Mouse (Mus musculus): Measurements from ENCODE around the gene Syngr2.
"Not testable (repeated sequence)": the region's sequence is repeated elsewhere in the genome, so short reads cannot be mapped to it uniquely, and the experiment has no call there.

Gene Syngr2

DNA sequence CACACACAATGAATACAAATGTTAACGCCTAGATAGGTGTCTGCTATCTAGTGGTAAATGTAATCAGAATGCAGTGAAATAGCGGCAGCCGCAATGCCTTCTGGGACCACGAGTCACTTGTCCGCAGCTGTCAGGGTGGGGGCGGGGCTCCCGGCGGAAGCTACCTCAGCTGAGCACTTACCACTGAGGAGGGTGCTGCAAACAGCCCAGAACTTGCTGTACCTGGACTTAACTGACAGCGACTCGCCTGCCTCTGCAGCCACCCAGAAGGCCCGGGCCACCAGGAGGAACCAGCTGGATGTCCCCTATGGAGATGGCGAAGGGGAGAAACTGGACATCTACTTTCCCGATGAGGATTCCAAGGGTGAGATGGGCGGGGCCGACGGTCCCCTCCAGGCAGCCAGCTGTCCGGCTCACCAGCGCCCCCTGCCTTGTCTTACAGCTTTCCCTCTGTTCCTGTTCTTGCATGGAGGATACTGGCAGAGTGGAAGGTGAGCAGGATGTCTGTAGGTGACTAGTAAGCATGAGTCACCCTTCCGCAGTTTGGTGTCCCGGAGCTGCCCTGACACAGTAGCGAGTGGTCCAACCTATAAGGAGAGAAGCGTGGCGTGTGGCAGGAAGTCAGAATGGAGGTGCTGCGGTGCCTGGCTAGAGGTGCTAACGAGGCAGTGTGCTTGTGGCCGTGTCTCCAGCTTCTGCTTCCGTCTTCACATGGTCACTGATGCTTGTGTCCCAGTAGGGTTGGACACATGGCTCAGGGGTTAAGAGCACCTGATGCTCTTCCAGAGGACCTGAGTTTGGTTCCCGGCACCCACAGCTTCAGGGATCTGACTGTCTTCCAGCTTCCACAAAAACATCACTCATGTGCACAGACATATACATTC, 22.9 kb downstream of the Syngr2 start:
- DNase-seq (ENCODE audit: low spot score in 2 of 2) = peak; percentile 46 to 55

DNA sequence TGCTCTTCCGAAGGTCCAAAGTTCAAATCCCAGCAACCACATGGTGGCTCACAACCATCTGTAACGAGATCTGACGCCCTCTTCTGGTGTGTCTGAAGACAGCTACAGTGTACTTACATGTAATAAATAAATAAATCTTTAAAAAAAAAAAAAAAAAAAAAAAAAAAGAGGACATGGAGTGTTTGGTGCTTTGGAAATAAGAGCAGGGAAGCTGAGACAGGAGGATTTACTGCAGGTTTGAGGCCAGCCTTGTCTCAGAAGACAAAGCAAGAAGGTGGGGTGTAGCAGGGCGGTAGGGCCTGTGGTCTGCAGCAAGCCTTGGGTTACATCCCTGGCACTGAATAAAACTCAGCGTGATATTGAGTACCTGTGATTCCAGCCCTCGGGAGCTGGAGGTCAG, 24.0 kb downstream of the Syngr2 start:
- not testable (repeated sequence) for DNase-seq (ENCODE audit: low spot score in 2 of 2)

DNA sequence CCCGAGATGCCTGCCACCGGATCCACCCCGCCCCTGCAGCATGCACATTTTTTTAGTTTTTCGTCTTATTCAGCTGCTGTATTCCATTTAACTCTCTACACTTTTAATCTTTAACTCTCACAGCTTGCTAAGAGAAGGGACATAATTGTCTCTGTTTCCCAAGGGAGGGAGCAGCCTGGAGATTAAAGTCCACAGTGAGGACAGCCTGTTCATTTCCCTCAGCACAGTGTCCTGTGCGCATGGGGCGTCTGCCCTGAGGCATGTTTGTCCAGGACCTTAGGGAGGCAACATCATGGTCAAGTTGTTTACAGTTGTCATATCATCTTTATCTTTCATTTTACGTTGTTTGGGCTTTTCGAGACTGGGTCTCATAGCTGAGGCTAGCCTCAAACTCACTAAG, 24.6 kb downstream of the Syngr2 start:
- DNase-seq (ENCODE audit: low spot score in 2 of 2) = no peak

DNA sequence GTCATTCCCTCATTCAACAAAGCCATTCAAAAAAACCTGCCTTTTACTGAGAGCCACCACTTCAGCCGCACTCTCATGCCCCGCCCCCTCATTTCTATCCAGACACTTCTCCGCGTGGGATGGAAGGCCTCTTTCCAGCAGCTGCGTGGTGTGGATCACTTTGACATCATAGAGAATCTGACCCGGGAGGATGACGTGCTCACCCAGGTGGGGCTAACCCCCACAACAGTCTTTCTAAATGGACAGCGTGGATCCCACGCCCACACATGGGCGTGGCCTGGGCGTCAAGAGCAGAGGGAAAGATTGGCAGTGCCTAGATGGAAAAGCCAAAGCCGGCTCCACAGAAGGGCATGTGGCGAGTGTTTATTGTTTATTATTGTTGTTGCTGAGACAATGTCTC, 26.8 kb downstream of the Syngr2 start:
- DNase-seq (ENCODE audit: low spot score in 2 of 2) = no peak

DNA sequence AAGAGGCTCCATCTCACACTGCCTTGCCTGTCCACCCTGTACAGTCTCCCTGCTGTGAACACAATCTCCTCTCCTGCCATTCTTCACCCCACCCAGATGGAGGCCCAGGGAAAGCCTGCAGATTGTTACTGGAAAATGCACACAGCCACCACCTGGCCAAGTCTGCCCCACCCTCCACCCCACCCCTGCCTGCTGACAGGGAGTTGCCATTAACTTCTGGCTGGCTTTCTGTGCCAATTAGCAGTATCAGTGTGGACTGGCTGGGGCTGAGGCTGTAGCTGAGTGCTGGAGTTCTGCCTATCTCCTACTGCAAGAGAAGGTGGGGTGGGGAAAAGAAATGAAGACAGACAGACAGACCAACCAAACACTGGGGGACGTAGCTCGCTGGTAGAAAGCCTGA, 29.1 kb downstream of the Syngr2 start:
- no peak for DNase-seq (ENCODE audit: low spot score in 2 of 2)

DNA sequence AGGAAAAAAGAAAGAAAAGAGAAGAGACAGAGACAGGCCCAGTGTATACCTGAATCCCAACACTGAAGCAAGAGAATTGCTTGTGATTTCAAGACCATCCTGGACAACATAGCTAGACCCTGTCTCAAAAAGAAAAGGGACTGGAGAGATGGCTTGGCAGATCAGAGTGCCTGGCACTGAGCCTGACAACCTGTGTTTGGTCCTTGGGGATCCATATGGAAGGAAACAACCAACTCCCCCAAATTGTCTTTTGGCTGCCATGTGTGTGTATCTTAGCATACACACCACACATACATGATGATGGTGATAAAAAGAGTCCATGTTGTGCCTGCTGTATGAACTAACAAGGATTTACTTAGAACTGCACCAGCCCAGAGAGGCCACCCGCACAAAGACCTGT, 29.6 kb downstream of the Syngr2 start:
- DNase-seq (ENCODE audit: low spot score in 2 of 2) = no peak

DNA sequence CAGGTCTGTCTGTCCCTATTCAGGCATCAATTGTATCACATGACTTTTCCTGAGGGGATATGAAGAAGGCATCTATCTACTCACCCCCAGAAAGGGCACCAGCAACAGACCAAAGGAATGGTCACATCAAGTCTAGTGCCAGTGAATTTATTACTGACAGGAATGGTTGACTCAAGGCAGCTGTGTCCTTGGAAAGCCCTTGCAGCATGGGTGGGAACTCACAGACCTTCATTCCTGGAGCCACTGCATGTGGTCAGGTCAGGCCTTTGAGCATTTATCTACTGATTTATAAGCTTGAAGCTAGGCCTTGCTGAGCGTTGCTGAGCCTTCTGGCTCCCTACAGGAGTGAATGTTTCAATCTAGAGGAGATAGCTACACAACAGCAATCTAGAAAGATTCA, 31.4 kb downstream of the Syngr2 start:
- no peak for DNase-seq (ENCODE audit: low spot score in 2 of 2)

DNA sequence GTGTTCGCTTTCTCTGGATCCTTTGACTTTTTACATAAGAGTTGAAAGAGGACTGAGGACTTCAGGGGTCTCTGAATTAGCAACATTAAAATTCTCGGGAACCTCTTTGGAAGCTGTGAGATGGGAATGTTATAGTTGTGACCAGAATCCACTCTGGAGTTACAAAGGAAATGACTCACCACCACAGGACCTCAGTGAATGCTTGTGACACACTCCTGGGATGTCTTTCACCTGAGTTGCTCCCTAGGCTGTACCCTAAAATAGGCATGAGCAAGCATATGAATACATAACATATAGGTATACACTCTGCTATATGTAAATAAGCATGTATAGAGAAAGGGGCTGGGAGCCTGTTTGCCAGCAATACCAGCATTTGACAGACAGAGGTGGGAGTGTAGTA, 34.0 kb downstream of the Syngr2 start:
- DNase-seq (ENCODE audit: low spot score in 2 of 2) = no peak

DNA sequence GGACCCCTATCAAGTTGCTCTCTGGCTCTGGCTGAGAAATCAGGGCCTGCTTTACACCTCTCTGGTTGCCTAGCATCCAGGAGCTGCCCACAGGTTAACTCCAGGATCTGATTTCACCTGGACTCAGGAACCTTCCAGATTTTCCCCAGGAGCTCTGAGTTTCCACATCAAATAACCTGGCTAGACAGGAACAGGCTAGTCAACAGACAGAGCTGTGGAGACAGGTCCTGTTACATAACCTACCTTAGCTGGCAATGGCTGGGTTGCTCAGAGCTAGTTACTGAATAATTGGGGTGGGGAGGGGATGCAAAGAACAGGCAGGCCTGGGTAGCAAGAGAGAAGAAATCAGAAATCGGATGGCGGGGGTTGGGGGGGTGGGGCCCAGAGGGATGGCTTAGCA, 35.5 kb downstream of the Syngr2 start:
- DNase-seq (ENCODE audit: low spot score in 2 of 2) = no peak

DNA sequence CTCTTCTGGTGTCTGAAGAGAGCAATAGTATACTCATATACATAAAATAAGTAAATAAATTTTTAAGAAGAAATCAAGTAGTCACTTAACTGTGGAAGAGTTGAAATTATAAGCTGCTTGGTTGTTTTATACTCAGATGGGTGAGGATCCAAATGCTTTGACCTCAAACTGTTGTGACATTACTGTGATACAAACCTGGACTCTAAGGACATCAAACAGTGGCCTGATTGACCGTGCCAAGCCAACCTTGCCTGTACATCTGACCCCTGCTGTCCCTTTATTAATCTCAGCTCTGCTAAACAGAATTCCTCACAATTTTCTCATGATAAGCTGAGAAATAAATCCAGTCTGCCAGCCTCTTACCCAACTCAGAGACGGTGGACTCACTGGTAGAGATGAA, 36.2 kb downstream of the Syngr2 start:
- no peak for DNase-seq (ENCODE audit: low spot score in 2 of 2)

DNA sequence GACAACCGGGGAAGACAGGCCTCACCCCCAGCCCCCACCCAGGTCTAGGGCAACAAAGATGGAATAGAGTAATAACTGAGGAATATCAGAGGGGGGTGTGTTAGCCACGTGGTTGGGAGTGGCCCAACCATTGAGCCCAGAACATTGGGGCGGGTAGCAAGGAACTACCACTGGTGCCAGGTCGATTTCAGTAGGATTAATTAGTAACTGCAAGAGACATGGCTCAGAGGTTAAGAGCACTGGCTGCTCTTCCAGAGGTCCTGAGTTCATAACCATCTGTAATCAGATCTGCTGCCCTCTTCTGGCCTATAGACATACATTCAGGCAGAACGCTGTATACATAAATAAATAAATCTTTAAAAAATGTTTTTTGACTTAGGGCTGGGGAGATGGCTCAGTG, 37.2 kb downstream of the Syngr2 start:
- no peak for DNase-seq (ENCODE audit: low spot score in 2 of 2)

DNA sequence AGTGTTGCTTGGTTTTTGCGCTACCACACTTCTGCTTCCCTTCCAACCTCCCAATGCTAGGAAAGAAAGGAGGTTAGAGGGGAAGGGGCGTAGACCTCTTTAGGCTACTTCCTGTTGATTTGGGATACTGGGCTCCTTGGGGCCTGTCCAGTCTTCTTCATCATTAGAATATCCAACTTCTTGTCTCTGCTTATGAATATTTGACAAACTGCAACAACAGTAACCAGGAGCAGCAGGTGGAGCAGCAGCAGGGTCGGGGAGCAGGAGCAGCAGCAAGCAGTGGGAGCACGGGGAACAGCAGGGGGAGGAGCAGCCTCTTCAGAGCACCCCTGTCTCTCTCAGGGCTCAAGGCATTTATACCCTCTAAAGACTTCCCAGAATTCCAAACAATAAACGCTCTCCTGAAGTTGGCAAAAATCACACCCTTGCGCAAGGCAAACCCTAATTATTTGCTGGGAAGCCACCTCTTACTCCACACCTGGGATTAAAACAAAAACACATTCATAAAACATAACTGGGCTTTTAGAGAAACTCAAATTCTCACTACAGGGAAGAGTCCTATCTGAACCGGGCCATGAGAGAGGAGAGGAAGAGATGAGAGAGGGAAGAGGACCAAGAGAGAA, 38.2 kb downstream of the Syngr2 start:
- no peak for DNase-seq (ENCODE audit: low spot score in 2 of 2)

DNA sequence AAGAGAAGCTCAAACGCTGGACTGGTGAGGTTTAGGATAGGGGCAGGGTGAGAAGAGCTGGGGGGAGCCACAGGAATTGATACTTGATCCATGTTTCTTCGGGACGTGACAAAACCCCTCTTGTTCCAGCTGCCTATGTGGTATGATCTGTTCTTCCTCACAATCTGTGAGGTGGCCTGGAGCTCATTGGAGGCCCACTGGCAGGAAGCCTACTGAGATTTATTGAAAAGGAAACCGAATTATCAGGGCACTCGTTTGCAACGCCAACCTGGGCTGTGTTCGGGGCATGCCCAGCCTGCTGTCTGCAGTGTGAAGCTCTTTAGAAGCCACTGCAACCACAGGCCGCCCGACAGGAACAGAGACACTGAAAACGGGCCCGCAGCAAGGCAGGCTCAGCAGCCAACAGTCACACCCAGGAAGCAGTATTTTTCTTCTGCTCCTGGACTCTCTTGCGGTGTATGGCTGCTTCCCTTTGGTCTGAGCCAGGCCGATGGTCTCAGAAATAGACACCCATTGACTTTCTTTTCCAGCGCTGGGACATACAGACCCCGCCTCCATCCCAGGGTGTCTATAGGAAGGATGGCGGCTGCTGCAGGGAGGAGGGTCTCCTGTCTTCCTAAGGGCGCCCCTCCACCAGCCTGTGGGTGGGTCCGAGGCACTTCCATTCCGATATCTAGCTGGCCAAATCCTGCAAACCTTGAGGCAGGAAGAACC, 39.0 kb downstream of the Syngr2 start:
- peak in 1 of 2 experiments; percentile 41 for DNase-seq (ENCODE audit: low spot score in 2 of 2)

DNA sequence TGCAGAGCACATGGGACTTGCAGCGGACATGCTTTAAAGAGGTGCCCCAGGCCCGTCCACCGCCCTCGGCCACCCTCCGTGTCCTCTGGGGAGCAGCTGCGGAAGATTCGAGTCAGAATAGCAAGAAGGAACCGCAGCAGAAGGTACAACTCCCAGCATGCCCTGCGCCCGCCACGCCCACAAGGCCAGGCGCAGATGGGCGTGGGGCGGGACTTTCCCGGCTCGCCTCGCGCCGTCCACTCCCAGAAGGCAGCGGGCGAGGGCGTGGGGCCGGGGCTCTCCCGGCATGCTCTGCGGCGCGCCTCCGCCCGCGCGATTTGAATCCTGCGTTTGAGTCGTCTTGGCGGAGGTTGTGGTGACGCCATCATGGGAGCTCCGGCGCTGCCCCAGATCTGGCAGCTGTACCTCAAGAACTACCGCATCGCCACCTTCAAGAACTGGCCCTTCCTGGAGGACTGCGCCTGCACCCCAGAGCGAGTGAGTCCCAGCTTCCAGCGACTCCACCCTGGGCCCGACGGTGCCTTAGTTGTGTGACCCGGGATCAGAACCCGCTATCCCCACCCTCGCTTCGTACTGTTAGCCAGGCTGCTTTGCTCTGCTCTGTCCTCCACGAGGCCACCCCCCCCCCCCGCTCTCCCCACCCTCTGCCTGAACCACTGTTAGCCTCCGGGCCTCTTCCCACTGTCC, 39.7 kb downstream of the Syngr2 start, which contains the start of gene Birc5:
Gene Birc5 (plus strand): TSS at position 267 of the 687 bp plus-strand sequence.
- DNase-seq (ENCODE audit: low spot score in 2 of 2) = peak; percentile 91 to 92

DNA sequence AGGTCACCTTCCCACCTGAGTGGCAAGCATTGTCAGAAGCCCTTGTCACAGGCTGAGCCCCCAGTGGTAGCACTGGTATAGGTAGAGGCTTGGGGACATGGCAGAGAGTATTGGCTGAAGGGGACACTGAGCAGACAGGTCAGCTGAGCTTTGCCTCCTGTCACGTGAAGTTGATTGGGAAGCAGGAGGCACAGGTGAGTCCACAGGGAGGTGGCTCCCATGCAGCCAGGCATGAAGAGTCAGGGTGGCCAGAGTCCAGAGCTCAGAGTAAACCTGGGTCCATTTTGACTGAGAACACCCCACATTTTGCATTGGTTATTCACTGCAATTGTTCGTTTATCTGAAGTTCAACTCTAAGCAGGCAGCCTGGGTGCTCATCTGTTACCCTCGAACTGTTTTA, 43.4 kb downstream of the Syngr2 start:
- DNase-seq (ENCODE audit: low spot score in 2 of 2) = no peak

DNA sequence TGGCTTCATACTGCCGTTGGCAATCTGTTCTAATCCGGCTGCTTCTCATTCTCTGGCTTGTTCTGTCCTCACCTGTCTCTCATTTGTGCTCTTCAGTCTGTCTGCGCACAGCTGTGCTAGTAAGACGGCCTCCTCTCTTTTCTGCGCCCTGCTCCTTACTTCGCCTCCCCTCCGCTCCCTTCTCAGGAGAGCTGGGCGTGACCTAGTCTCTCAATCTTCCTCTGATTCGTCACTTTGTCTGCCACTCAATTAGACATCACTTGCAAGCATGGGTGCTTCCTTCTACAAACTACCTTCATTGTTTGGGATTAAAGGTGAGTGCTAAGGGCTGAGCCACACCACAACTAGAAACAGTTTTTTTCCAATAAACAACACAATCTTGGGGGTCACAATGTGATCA, 44.8 kb downstream of the Syngr2 start:
- no peak for DNase-seq (ENCODE audit: low spot score in 2 of 2)

DNA sequence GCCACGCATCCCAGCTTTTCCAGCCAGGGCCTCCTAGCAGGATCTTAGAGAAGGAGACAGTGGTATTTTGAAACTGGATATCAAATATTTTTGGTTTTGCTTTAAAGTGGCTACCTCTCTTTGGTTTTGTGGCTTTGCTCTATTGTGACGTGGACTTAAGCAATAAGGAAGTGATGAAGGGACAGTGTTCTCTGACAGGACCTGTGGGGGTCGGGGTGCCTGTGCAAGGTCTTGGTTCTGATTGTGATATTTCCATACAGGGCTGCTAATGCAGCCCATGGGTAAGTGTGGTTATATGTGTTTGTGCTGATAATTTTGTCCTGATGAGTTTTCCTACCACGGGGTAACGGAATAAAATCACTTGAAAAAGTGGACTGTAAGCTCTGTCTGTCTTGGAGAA, 45.9 kb downstream of the Syngr2 start:
- DNase-seq (ENCODE audit: low spot score in 2 of 2) = no peak

DNA sequence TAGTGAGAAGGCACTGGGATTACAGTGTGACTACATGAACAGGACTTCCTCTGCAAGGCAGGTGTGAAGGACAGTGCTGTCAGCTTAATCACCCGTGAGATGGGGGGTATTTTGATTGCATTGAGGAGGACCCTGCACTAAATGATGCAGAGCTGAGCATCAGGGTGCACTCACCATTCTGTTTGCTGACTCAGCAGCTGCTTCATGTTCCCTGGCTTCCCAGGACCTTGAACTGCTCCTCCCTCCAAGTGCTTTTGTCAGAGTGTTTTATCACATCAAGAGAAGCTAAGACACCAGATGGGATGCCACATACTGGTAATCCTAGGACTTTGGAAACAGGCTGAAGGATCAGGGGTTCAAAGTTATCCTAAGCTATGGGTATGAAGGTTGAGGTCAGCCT, 46.5 kb downstream of the Syngr2 start:
- DNase-seq (ENCODE audit: low spot score in 2 of 2) = no peak

DNA sequence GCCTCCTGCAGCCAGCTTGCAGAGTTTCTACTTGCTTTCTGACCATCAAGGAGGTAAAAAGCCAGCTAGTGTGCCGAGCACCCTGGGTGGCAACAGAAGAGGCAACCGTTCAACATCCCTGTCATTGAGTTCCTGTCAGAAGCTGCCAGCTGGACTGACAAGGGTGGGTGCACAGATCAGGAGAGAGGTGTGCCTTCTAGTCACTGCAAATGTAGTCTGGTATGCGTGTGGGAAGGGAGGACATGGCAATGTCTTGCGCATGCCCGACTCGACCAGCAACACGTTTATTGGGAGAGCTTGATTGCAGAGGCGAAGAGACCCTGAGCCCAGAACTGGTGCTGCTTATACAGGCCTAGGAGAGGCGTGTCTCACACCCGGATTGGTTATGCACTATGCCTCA, 48.0 kb downstream of the Syngr2 start:
- DNase-seq (ENCODE audit: low spot score in 2 of 2) = no peak

DNA sequence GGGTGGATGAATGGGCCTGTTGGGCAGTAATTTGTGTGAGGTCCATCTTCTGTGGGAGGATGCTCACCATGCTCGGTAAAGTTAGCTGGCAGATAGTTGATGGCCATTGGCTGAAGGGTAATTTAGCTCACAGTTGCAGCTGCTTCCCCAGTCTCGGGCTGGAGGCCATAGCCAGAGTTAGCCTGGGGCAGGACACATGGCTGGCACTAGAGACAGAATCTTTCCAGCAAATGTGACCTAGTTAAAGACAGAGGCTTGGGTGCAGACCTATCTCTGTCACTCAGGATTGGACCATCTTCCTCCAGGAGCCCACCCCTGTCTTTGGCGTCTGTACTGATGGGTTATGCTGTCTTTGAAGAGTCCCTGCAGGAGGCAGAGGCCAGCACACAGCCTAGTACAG, 48.9 kb downstream of the Syngr2 start:
- no peak for DNase-seq (ENCODE audit: low spot score in 2 of 2)

DNA sequence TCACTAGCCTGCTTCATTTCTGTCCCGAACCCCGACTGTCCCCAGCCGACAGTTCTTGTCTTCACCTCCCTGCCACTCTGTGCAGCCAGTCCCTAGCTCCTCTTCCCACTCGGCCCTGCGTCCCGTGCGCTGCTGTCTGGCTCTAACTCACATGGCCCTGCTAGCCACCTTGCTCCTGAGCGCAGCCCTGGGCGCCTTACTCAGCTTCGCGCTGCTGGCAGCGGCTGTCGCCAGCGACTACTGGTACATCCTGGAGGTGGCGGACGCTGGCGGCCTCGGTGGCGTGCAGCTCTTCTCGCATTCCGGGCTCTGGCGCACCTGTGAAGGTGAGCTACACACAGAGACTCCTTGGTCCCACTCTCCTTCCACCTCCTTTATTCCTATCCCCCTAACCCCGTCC, 51.1 kb downstream of the Syngr2 start, which contains the start of gene Tmem235:
Gene Tmem235 (plus strand): TSS at position 152 of the 400 bp plus-strand sequence.
- no peak for DNase-seq (ENCODE audit: low spot score in 2 of 2)

Measured in frontal cortex, postnatal 25 days (tissue).